Mouse (Mus musculus) neural tube, embryonic 15.5 days (tissue): ENCODE results near the gene Pcdh17. TPM values are rescaled to one million over a fixed set of nuclear protein-coding genes. Genes with fewer than 3 reads are reported as not detected.

Experiments
- ATAC-seq: fragments of 200-750 bp; cut with Nextera tagmentation; 2 replicates; pipeline ENCODE4 v1.8.0; 2017; ENCODE audit warnings: mild to moderate bottlenecking, moderate TSS enrichment, moderate library complexity; ENCODE audit not compliant: low FRiP score
- H3K27ac ChIP-seq: fragments of 300-500 bp; sonication (generic); replicated peaks from 2 replicates; pipeline ENCODE4 v1.5.1; 2015; ENCODE audit warnings: mild to moderate bottlenecking, inconsistent platforms
- H3K27me3 ChIP-seq: fragments of 300-500 bp; sonication (generic); replicated peaks from 2 replicates; pipeline ENCODE4 v1.6.1; 2015; ENCODE audit warnings: inconsistent platforms
- H3K36me3 ChIP-seq: fragments of 300-500 bp; sonication (generic); 2 replicates; pipeline ENCODE4 v1.6.1; 2015; ENCODE audit warnings: inconsistent platforms
- H3K4me1 ChIP-seq: fragments of 300-500 bp; sonication (generic); 2 replicates; pipeline ENCODE4 v1.6.1; 2015; ENCODE audit warnings: inconsistent platforms
- H3K4me2 ChIP-seq: fragments of 300-500 bp; sonication (generic); 2 replicates; pipeline ENCODE4 v1.6.1; 2015; ENCODE audit warnings: inconsistent platforms, mild to moderate bottlenecking, moderate library complexity
- H3K4me3 ChIP-seq: fragments of 300-500 bp; sonication (generic); replicated peaks from 2 replicates; pipeline ENCODE4 v1.5.1; 2015; ENCODE audit warnings: mild to moderate bottlenecking, inconsistent platforms
- H3K9ac ChIP-seq: fragments of 300-500 bp; sonication (generic); replicated peaks from 2 replicates; pipeline ENCODE4 v1.6.1; 2015; ENCODE audit warnings: mild to moderate bottlenecking, inconsistent platforms
- H3K9me3 ChIP-seq: fragments of 300-500 bp; sonication (generic); replicated peaks from 2 replicates; pipeline ENCODE4 v1.6.1; 2016; ENCODE audit warnings: inconsistent platforms
- WGBS: fragments of 180-500 bp; shearing (Covaris S2); methylation state at CpG from one replicate; pipeline ENCODE4 v1.1.7; 2015; ENCODE audit warnings: mixed read lengths; 5-methylcytosine and 5-hydroxymethylcytosine counted together
- polyA plus RNA-seq: library from polyadenylated mRNA; unstranded; fragments of >200 nt; fragmentation: Nextera tagmentation; extraction: Ambion mirVana; gene quantifications from 2 replicates; pipeline ENCODE4 v1.2.1, GENCODE M21; 2015

Gene Pcdh17
- polyA plus RNA-seq, 1 experiment from 2014 or later = 32.8 TPM

DNA sequence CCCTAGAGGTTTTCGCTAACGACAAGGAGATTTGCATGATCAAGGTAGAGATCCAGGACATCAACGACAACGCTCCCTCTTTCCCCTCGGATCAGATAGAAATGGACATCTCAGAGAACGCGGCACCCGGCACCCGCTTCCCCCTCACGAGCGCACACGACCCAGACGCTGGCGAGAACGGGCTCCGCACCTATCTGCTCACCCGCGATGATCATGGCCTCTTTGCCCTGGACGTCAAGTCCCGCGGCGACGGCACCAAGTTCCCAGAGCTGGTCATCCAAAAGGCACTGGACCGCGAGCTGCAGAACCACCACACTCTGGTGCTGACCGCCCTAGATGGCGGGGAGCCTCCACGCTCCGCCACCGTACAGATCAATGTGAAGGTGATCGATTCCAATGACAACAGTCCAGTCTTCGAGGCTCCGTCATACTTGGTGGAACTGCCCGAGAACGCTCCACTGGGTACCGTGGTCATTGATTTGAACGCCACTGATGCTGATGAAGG lies 3.1 kb downstream of the Pcdh17 start:
- peak overlapping the region; percentile 68 for H3K4me3 ChIP-seq
- H3K36me3 ChIP-seq = no peaks in the 10 kb centered on the region
- peaks cover 13% of the 10 kb centered on the region for H3K4me1 ChIP-seq
- peak overlapping the region; percentile 81 for H3K4me2 ChIP-seq
- no peak for ATAC-seq
- H3K27me3 ChIP-seq = no peaks in the 10 kb centered on the region
- no peaks in the 10 kb centered on the region for H3K9me3 ChIP-seq
- H3K9ac ChIP-seq = peak overlapping the region; percentile 69
- WGBS = 5% methylated on average over 37 of the region's 37 CpGs
- H3K27ac ChIP-seq = peak overlapping the region; percentile 86; the same call in 1 of the 2 replicates

DNA sequence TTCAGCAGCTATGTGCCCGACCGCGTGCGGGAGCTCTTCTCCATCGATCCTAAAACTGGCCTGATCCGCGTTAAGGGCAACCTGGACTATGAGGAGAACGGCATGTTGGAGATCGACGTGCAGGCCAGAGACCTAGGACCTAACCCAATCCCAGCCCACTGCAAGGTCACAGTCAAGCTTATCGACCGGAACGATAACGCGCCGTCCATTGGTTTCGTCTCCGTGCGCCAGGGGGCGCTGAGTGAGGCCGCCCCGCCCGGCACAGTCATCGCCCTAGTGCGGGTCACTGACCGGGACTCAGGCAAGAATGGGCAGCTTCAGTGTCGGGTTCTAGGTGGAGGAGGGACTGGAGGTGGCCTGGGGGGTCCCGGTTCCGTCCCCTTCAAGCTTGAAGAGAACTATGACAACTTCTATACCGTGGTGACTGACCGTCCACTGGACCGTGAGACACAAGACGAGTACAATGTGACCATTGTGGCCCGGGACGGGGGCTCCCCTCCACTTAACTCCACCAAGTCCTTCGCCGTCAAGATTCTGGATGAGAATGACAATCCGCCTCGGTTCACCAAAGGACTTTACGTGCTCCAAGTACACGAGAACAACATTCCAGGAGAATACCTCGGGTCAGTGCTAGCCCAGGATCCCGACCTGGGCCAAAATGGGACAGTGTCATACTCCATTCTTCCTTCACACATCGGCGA lies 3.7 kb downstream of the Pcdh17 start:
- Histone ChIP-seq H3K9me3 (no peaks in the 10 kb centered on the region), H3K4me2 (peak overlapping the region; percentile 81), H3K4me1 (peaks cover 13% of the 10 kb centered on the region), H3K36me3 (no peaks in the 10 kb centered on the region), H3K27me3 (no peaks in the 10 kb centered on the region), H3K9ac (peak overlapping the region; percentile 69), H3K27ac (no peak overlapping the region), H3K4me3 (peak overlapping the region; percentile 68)
- WGBS = 5% methylated on average over 45 of the region's 45 CpGs
- no peak for ATAC-seq

DNA sequence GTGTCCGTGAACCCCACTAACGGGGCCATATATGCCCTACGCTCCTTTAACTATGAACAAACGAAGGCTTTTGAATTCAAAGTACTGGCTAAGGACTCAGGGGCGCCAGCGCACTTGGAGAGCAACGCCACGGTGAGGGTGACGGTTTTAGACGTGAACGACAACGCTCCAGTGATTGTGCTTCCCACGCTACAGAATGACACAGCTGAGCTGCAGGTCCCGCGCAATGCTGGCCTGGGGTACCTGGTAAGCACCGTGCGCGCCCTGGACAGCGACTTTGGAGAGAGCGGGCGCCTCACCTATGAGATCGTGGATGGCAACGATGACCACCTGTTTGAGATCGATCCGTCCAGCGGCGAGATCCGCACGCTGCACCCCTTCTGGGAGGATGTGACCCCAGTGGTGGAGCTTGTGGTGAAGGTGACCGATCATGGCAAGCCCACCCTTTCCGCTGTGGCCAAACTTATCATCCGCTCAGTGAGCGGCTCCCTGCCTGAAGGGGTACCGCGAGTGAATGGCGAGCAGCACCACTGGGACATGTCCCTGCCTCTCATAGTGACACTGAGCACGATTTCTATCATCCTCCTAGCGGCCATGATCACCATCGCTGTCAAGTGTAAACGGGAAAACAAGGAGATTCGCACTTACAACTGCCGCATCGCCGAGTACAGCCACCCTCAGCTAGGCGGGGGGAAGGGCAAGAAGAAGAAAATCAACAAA lies 4.5 kb downstream of the Pcdh17 start:
- H3K4me2 ChIP-seq = peak overlapping the region; percentile 81
- H3K4me1 ChIP-seq = peaks cover 13% of the 10 kb centered on the region
- 4% methylated on average over 45 of the region's 45 CpGs for WGBS
- ATAC-seq = no peak
- H3K9ac ChIP-seq = peak overlapping the region; percentile 69
- H3K27ac ChIP-seq = no peak overlapping the region; the same call in 1 of the 2 replicates
- H3K4me3 ChIP-seq = peak overlapping the region; percentile 68
- no peaks in the 10 kb centered on the region for H3K36me3 ChIP-seq
- no peaks in the 10 kb centered on the region for H3K9me3 ChIP-seq
- no peaks in the 10 kb centered on the region for H3K27me3 ChIP-seq

DNA sequence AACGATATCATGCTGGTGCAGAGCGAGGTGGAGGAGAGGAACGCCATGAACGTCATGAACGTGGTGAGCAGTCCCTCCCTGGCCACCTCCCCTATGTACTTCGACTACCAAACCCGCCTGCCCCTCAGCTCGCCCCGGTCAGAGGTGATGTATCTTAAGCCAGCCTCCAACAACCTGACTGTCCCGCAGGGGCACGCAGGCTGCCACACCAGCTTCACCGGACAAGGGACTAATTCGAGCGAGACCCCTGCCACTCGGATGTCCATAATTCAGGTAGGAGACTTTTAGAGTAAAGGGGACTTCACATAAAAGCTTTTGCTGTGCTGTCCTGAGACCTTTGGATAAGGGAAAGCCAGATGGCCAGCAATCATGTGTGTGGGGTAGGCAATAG lies 5.0 kb downstream of the Pcdh17 start:
- Histone ChIP-seq H3K4me2 (peak overlapping the region; percentile 81), H3K27me3 (no peaks in the 10 kb centered on the region), H3K4me1 (peaks cover 13% of the 10 kb centered on the region), H3K4me3 (peak overlapping the region; percentile 68), H3K27ac (no peak overlapping the region), H3K9ac (peak overlapping the region; percentile 69), H3K36me3 (no peaks in the 10 kb centered on the region), H3K9me3 (no peaks in the 10 kb centered on the region)
- ATAC-seq = no peak
- WGBS = under 1% methylated on average over 15 of the region's 15 CpGs

DNA sequence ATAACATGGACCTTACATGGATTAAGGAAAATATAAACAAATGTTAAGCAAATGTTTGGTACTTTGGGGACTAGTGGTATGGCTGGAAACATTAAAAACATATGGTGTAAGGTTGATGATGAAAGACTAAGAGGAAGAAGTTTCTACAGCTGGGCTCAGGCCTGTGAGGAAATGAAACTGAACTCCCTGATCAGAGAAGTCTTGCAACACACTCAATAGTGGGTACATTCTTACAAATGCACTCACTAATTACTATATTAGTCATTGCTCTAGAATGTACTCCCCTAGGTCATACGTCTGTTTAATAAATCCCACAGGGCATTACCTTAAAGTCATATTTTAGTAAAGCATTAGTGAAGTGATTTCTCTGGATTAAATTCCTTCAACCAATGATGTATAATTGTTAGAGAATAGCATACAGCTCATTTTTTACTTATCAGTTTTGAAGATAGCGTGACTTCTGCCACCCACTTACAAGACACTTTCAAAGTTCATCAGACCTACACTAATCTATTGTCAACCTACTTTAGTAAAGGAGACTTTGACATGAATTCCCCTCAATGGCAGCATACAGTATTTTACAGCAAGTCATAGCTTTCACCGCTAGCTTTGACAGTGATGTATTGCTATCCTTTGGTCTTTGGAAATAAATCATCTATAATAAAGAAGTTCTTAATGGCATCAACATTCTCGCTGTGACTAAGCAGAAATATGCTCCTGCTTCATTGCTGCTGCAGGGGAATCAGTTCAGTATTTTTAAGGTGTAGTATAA lies 10.9 kb downstream of the Pcdh17 start:
- no peak overlapping the region for H3K9ac ChIP-seq
- peaks cover 5% of the 10 kb centered on the region; the same call in 1 of the 2 replicates for H3K4me1 ChIP-seq
- H3K36me3 ChIP-seq = no peaks in the 10 kb centered on the region
- H3K4me3 ChIP-seq = no peak overlapping the region
- no peaks in the 10 kb centered on the region for H3K9me3 ChIP-seq
- H3K4me2 ChIP-seq = peak overlapping the region; percentile 19; the same call in 1 of the 2 replicates
- WGBS = 59% methylated on average over 4 of the region's 4 CpGs
- no peak overlapping the region for H3K27ac ChIP-seq
- H3K27me3 ChIP-seq = no peaks in the 10 kb centered on the region
- ATAC-seq = no peak

DNA sequence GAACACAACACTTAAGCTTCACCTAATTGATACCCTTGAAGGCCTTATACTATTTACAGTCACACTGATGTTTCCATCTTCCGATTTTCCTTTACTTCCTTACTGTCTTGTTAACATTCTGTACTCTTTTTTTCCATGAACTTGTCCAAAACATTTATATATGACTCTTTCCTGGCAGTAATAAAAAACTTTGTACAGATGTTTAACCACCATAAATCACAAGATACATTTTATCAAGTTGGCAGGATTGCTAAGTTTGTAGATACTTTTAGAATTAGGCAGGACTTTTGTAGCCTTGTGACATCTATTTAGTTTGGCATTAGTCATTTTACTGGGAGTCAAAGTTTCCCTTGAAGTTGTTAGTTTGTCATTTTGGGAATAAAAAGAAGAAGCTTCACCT lies 32.1 kb downstream of the Pcdh17 start:
- ATAC-seq = no peak
- Histone ChIP-seq H3K27me3 (no peaks in the 10 kb centered on the region), H3K27ac (no peak overlapping the region), H3K4me2 (no peak overlapping the region), H3K9ac (no peak overlapping the region), H3K9me3 (no peaks in the 10 kb centered on the region), H3K4me3 (no peak overlapping the region), H3K36me3 (no peaks in the 10 kb centered on the region), H3K4me1 (no peaks in the 10 kb centered on the region; the same call in 1 of the 2 replicates)
- 75% methylated on average over 1 of the region's 1 CpGs for WGBS

DNA sequence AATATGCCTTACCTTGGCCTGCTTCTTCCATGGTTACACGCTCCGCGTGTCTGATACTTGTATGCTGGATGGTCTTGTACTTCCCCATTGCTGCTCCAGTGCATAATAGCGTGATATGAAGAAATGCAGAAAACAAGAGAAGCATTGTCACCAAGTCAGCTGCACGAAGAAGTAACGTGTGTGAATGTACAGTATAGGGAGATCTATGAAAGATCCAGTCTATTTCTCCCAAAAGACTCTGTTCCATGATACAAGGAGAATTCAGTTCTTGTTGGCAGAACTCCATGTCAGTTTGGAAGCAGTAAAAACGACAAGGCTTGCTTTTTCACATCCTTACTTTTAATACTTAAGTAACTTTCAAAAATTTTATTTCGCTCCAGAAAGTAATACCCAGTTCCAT lies 33.0 kb downstream of the Pcdh17 start:
- WGBS = 82% methylated on average over 8 of the region's 8 CpGs
- Histone ChIP-seq H3K27ac (no peak overlapping the region), H3K4me1 (no peaks in the 10 kb centered on the region; the same call in 1 of the 2 replicates), H3K9ac (no peak overlapping the region), H3K4me2 (no peak overlapping the region), H3K27me3 (no peaks in the 10 kb centered on the region), H3K9me3 (no peaks in the 10 kb centered on the region), H3K4me3 (no peak overlapping the region), H3K36me3 (no peaks in the 10 kb centered on the region)
- ATAC-seq = no peak

DNA sequence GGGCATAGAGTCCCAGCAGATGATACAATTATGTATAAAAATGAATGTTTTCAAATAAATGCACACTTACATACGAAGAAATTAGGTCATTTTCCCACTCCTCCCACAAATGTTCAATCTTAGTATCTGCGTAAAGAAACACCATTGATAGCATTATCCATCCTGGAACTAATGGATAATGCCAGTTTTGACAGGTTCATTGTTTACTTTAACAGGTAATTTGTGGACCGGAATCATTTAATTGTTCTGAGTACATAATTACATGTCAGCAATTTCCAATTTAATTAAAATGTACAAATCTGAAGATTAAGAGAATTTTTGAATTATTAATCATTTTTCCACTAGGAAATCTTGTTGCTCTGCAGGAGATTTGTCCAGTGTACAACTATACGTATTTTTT lies 33.5 kb downstream of the Pcdh17 start:
- H3K4me2 ChIP-seq = peak overlapping the region; percentile 23; the same call in 1 of the 2 replicates
- ATAC-seq = no peak
- H3K4me3 ChIP-seq = no peak overlapping the region
- no peaks in the 10 kb centered on the region for H3K27me3 ChIP-seq
- H3K9ac ChIP-seq = no peak overlapping the region
- H3K36me3 ChIP-seq = no peaks in the 10 kb centered on the region
- WGBS = 56% methylated on average over 4 of the region's 4 CpGs
- H3K9me3 ChIP-seq = no peaks in the 10 kb centered on the region
- no peak overlapping the region for H3K27ac ChIP-seq
- no peaks in the 10 kb centered on the region; the same call in 1 of the 2 replicates for H3K4me1 ChIP-seq

DNA sequence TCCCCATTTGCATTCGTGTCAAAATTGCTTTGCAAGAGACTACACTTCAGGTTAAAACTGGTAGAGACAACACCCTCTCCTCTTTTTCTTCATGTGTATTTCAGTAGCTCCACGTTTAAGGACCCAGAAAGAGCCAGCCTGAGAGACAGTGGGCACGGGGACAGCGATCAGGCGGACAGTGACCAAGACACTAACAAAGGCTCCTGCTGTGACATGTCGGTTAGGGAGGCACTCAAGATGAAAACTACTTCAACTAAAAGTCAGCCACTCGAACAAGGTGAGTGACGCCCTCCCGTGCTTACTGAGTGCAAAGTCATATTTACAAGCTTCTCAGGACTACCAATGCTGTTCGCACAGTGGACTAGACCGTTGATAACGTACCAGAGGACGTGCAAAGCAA lies 34.0 kb downstream of the Pcdh17 start:
- no peaks in the 10 kb centered on the region for H3K27me3 ChIP-seq
- no peak overlapping the region for H3K4me3 ChIP-seq
- peak overlapping the region; percentile 23; the same call in 1 of the 2 replicates for H3K4me2 ChIP-seq
- peak overlapping the region; percentile 28; the same call in 1 of the 2 replicates for H3K27ac ChIP-seq
- 29% methylated on average over 13 of the region's 13 CpGs for WGBS
- ATAC-seq = no peak
- 0 out of 2 replicates have a peak, but pooled peaks cover 1% of the 10 kb centered on the region for H3K36me3 ChIP-seq
- H3K9ac ChIP-seq = no peak overlapping the region
- no peaks in the 10 kb centered on the region; the same call in 1 of the 2 replicates for H3K4me1 ChIP-seq
- no peaks in the 10 kb centered on the region for H3K9me3 ChIP-seq

DNA sequence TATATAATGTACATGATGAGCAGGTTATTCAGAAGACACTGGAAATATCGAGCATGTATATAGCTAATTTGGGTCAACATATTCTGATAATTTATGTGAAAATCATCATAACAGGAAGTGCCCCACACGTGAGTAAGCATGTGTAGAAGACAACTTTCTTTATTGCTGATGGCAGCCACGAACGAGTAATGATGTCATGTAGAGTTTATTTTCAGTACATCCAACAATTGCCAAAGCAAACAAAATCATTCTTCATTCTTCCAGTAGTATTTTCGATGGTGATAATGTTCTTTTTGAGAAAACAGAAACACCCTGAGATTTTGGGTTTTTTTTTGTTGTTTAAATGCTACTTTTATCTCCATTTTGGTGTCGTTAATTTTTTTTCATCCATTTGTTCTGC lies 37.2 kb downstream of the Pcdh17 start:
- no peaks in the 10 kb centered on the region for H3K9me3 ChIP-seq
- no peak overlapping the region for H3K27ac ChIP-seq
- H3K4me3 ChIP-seq = no peak overlapping the region
- WGBS = 76% methylated on average over 6 of the region's 6 CpGs
- no peaks in the 10 kb centered on the region; the same call in 1 of the 2 replicates for H3K4me1 ChIP-seq
- no peak for ATAC-seq
- no peak overlapping the region for H3K4me2 ChIP-seq
- no peak overlapping the region for H3K9ac ChIP-seq
- H3K36me3 ChIP-seq = 0 out of 2 replicates have a peak, but pooled peaks cover 3% of the 10 kb centered on the region
- H3K27me3 ChIP-seq = no peaks in the 10 kb centered on the region

DNA sequence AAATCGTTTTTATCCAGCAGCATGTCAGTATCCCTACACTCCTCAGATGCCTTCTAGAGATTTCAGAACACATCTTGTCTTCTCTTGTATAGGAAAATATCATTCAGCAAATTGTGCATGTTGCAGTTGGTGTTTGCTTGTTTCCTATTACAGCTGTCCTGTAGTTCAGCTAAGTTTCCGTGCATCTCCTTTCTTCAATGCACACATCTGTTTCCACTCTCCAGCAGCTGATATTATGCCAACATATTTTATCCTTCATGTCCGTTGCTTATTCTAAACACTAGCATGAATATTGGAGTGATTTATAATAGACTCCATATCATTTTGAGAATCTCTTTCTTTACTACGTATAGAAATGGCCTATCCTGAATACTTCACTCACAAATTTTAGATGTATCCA lies 41.0 kb downstream of the Pcdh17 start:
- Histone ChIP-seq H3K4me2 (no peak overlapping the region), H3K36me3 (0 out of 2 replicates have a peak, but pooled peaks cover 3% of the 10 kb centered on the region), H3K9me3 (no peaks in the 10 kb centered on the region), H3K4me3 (no peak overlapping the region), H3K4me1 (no peaks in the 10 kb centered on the region), H3K27ac (no peak overlapping the region), H3K27me3 (no peaks in the 10 kb centered on the region), H3K9ac (no peak overlapping the region)
- WGBS = 83% methylated on average over 4 of the region's 4 CpGs
- ATAC-seq = no peak
